Mouse (Mus musculus) ES-E14 (cell line): Measurements from ENCODE around the gene Slx4.

Experiments used
- CHD2 ChIP-seq: IDR thresholded peaks from 2 replicates; pipeline ENCODE4 v1.6.1; 2014; ENCODE audit warnings: mild to moderate bottlenecking, low read depth, low read length, inconsistent platforms
- HCFC1 ChIP-seq: IDR thresholded peaks from 2 replicates; pipeline ENCODE4 v1.6.1; 2012; ENCODE audit warnings: low read length, inconsistent platforms, borderline replicate concordance; ENCODE audit not compliant: insufficient read depth
- ZC3H11A ChIP-seq: IDR thresholded peaks from 2 replicates; pipeline ENCODE4 v1.6.1; 2012; ENCODE audit warnings: low read depth, mild to moderate bottlenecking, inconsistent platforms, low read length, borderline replicate concordance

DNA sequence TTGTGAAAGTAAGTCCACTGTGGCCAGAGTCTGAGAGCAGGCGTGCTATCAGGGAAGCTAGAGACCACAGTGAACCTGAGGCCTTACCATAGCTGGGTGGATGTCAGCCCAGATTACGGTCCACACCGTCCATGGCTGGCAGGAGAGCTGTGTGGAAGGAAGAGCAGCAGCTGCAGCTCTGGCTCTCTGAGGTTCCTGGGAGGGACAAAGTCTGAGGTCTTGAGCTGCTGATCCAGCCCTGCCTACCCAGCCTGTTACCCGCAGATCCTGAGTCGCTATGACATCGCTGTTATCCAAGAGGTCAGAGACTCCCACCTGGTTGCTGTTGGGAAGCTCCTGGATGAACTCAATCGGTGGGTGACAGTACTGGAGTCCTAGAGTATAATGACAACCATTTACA is 34.1 kb upstream of the Slx4 start:
- no peak for TF ChIP-seq HCFC1
- TF ChIP-seq CHD2 = no peak
- TF ChIP-seq ZC3H11A = no peak
